In the genomic region with DNA sequence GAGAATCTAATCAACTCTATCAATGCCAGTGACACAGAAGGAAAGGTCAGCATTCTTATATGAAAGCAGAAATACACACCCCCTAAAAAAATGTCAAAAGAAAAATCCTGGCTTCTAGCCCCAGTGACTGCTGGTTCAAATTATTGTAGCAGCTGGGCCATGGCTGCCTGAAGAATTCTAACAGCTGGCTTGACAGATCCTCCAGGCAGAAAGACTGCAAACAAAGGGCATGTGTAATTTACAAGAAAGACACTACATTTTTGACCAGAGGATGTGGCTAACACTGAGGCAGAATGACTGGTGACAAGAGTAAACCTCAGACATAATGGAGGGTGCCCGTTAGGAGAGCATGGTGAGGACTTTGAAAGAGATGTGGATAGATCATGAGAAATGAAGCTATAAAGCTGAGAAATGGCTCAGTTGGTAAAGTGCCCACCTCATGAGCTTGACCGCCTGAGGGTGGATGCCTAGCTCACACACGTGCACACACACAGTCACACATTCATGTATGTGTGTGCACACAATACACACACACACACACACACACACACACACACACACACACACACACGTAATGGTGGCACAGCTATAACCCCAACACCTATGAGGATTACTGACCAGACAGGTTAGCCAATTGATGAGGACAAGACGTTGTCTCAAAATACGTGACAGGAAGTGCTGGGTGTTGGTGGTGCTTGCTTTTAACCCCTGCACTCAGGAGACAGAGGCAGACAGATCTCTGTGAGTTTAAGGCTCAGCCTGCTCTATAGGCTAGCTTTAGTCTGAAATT, we compare ENCODE assay signal across 12 mouse cellular contexts. TPM values are rescaled to one million over a fixed set of nuclear protein-coding genes. Genes with fewer than 3 reads are reported as not detected.
A peak's percentile ranks its signal among the peaks of the same experiment; 100 is the strongest.
DNase-seq lines count a peak whose midpoint lies in the region; ATAC-seq and TF ChIP-seq lines count a peak whose summit lies in the region.
"Had no signal": no experiment of that assay in that cellular context is flagged by ENCODE, and none has a peak within 500 bp of the region (broad histone marks: within the 10 kb centered on the region; RNA-seq: fewer than 3 reads in every experiment).

No protein-coding gene starts in this region.

- no peaks in the 10 kb centered on the region for H3K79me2 ChIP-seq in myocyte (ENCODE audit: control insufficient read depth, insufficient read depth)

- H3K4me1 ChIP-seq in heart, embryonic 10.5 days, result no peaks in the 10 kb centered on the region
- H3K4me1 ChIP-seq in midbrain, embryonic 16.5 days (ENCODE audit: control insufficient read depth, insufficient read depth, low read length), result no peaks in the 10 kb centered on the region
- H3K4me1 ChIP-seq in midbrain, embryonic 13.5 days (replicated peaks), result no peaks in the 10 kb centered on the region
- peaks cover 11% of the 10 kb centered on the region for H3K4me1 ChIP-seq in embryonic facial prominence, embryonic 15.5 days

- H3K9ac ChIP-seq in midbrain, embryonic 16.5 days (ENCODE audit: low read depth, low read length), result no peak overlapping the region
- no peak overlapping the region for H3K9ac ChIP-seq in midbrain, embryonic 13.5 days (replicated peaks)
- H3K9ac ChIP-seq in embryonic facial prominence, embryonic 15.5 days, result no peak overlapping the region

- no peak overlapping the region for H3K4me3 ChIP-seq in heart, embryonic 10.5 days
- no peak overlapping the region for H3K4me3 ChIP-seq in midbrain, embryonic 16.5 days (ENCODE audit: low read depth, low read length)
- H3K4me3 ChIP-seq in midbrain, embryonic 13.5 days (replicated peaks), result no peak overlapping the region
- no peak overlapping the region for H3K4me3 ChIP-seq in embryonic facial prominence, embryonic 15.5 days (replicated peaks)
- no peak overlapping the region for H3K4me3 ChIP-seq in myocyte

- H3K36me3 ChIP-seq in heart, embryonic 10.5 days, result no peaks in the 10 kb centered on the region
- H3K36me3 ChIP-seq in midbrain, embryonic 16.5 days (ENCODE audit: control insufficient read depth, insufficient read depth, low read length), result no peaks in the 10 kb centered on the region
- H3K36me3 ChIP-seq in midbrain, embryonic 13.5 days, result no peaks in the 10 kb centered on the region
- no peaks in the 10 kb centered on the region for H3K36me3 ChIP-seq in embryonic facial prominence, embryonic 15.5 days
- H3K36me3 ChIP-seq in myocyte (ENCODE audit: control insufficient read depth, insufficient read depth), result peaks cover 11% of the 10 kb centered on the region

- no peaks in the 10 kb centered on the region for H3K9me3 ChIP-seq in heart, embryonic 10.5 days
- H3K9me3 ChIP-seq in midbrain, embryonic 16.5 days (replicated peaks; ENCODE audit: control insufficient read depth, low read length, poor library complexity, severe bottlenecking), result no peaks in the 10 kb centered on the region
- no peaks in the 10 kb centered on the region for H3K9me3 ChIP-seq in midbrain, embryonic 13.5 days
- H3K9me3 ChIP-seq in embryonic facial prominence, embryonic 15.5 days (replicated peaks), result no peaks in the 10 kb centered on the region

- TF ChIP-seq POLR2A in myocyte (IDR thresholded peaks at IDR 0.05; ENCODE audit: insufficient read length, low read depth), result no peak

- H3K27me3 ChIP-seq in heart, embryonic 10.5 days (ENCODE audit: insufficient read depth, poor library complexity, severe bottlenecking), result no peaks in the 10 kb centered on the region
- H3K27me3 ChIP-seq in midbrain, embryonic 16.5 days (ENCODE audit: control insufficient read depth, insufficient read depth, low read depth, low read length), result no peaks in the 10 kb centered on the region
- H3K27me3 ChIP-seq in midbrain, embryonic 13.5 days, result no peaks in the 10 kb centered on the region
- no peaks in the 10 kb centered on the region for H3K27me3 ChIP-seq in embryonic facial prominence, embryonic 15.5 days
- no peaks in the 10 kb centered on the region for H3K27me3 ChIP-seq in myocyte (ENCODE audit: control insufficient read depth, insufficient read depth, insufficient read length)

- WGBS in heart, embryonic 10.5 days, result 84% methylated on average over 6 of the region's 6 CpGs
- 93% methylated on average over 6 of the region's 6 CpGs for WGBS in midbrain, embryonic 16.5 days
- 92% methylated on average over 6 of the region's 6 CpGs for WGBS in midbrain, embryonic 13.5 days
- WGBS in embryonic facial prominence, embryonic 15.5 days, result 63% methylated on average over 6 of the region's 6 CpGs

- no peak for ATAC-seq in midbrain, embryonic 16.5 days
- no peak for ATAC-seq in midbrain, embryonic 13.5 days
- ATAC-seq in embryonic facial prominence, embryonic 15.5 days (ENCODE audit: insufficient number of reproducible peaks, low FRiP score, low TSS enrichment, low read depth), result no peak
- ATAC-seq: hindbrain, embryonic 16.5 days had no signal

- no peak overlapping the region for H3K27ac ChIP-seq in heart, embryonic 10.5 days
- 0 out of 2 replicates have a peak overlapping the region, but pooled peaks have one; percentile 5 for H3K27ac ChIP-seq in midbrain, embryonic 16.5 days (ENCODE audit: low read length)
- H3K27ac ChIP-seq in midbrain, embryonic 13.5 days, result no peak overlapping the region
- peak overlapping the region; percentile 67 for H3K27ac ChIP-seq in embryonic facial prominence, embryonic 15.5 days (replicated peaks)

- no peak overlapping the region for H3K4me2 ChIP-seq in midbrain, embryonic 16.5 days (ENCODE audit: low read length)
- H3K4me2 ChIP-seq in midbrain, embryonic 13.5 days (replicated peaks), result no peak overlapping the region
- no peak overlapping the region for H3K4me2 ChIP-seq in embryonic facial prominence, embryonic 15.5 days (replicated peaks)
- peak overlapping the region; percentile 31 for H3K4me2 ChIP-seq in myocyte (ENCODE audit: low read depth)

- peak; percentile 92 for DNase-seq in heart, adult 11 months
- DNase-seq in heart, embryonic 10.5 days (ENCODE audit: low spot score), result no peak
- DNase-seq in adrenal gland, postnatal 36 days, result no peak
- DNase-seq in adrenal gland, postnatal 25 days, result no peak
- DNase-seq: cerebellum, postnatal 36 days; heart, adult 18-20 months; left cerebral cortex, postnatal 4 days had no signal

- no peak overlapping the region for H3ac ChIP-seq in myocyte (ENCODE audit: control insufficient read depth, insufficient read length)

TF ChIP-seq in myocyte, 11 proteins besides CTCF, POLR2A, EP300 and RAD21:
- TF ChIP-seq MAX (IDR thresholded peaks at IDR 0.05; ENCODE audit: low read depth) (no peak), TCF12 (IDR thresholded peaks at IDR 0.05; ENCODE audit: insufficient read depth, poor library complexity, severe bottlenecking) (peak; percentile 88), TCF3 (IDR thresholded peaks at IDR 0.05; ENCODE audit: insufficient read length, low read depth) (peak; percentile 45), POLR2AphosphoS2 (IDR thresholded peaks at IDR 0.05; ENCODE audit: insufficient read length, low read depth) (no peak), MYOG (IDR thresholded peaks at IDR 0.05; ENCODE audit: control insufficient read depth in 1 of 3, insufficient read depth in 1 of 3, insufficient read length in 2 of 3, low read depth in 2 of 3) (peak in 2 of 3 experiments; percentile 42 to 46), MYOD1 (IDR thresholded peaks at IDR 0.05; ENCODE audit: control insufficient read depth in 1 of 3, insufficient read length in 2 of 3, low read depth in 2 of 3) (peak; percentile 89 to 92 (median 92))

RNA-seq across cellular contexts. Expression of gene Ugcg, which starts 42.4 kb away (rescaled TPM):
- 8.2 and 9.7 TPM in 2 replicates for polyA plus RNA-seq in heart, embryonic 10.5 days (2016; fragmentation: Nextera tagmentation; extraction: Ambion mirVana)
- polyA plus RNA-seq in midbrain, embryonic 16.5 days (2015; fragmentation: Nextera tagmentation; extraction: Ambion mirVana), result 18.1 and 22.2 TPM in 2 replicates
- polyA plus RNA-seq in midbrain, embryonic 13.5 days (2015; fragmentation: Nextera tagmentation; extraction: Ambion mirVana), result 16.4 and 18.2 TPM in 2 replicates
- polyA plus RNA-seq in embryonic facial prominence, embryonic 15.5 days (2015; fragmentation: Nextera tagmentation; extraction: Ambion mirVana), result 10.4 and 12.1 TPM in 2 replicates
- 24.0 TPM for polyA plus RNA-seq in myocyte (2012; fragmentation: generic; extraction: Trizol)
- 10 to 100 TPM; 40.2 to 46.3 TPM for total RNA-seq in adrenal gland, postnatal 36 days (2021)
- 40.6 and 42.7 TPM in 2 replicates for total RNA-seq in adrenal gland, postnatal 25 days (2021)

Comparison
In these comparisons a context has a peak if more than half of its experiments do, and no peak if none do; other contexts are left out.
1. H3K27ac ChIP-seq: peak in midbrain, embryonic 16.5 days (single experiment) and embryonic facial prominence, embryonic 15.5 days (single experiment); none in heart, embryonic 10.5 days (single experiment) and midbrain, embryonic 13.5 days (single experiment).